Mouse (Mus musculus) small intestine, adult 2 months (tissue): ENCODE measurements around the gene Gna11. TPM values are rescaled to one million over a fixed set of nuclear protein-coding genes. Genes with fewer than 3 reads are reported as not detected.

ENCODE experiments used
- H3K27ac ChIP-seq: fragments of 200-500 bp; 2 replicates; pipeline ENCODE4 v1.5.1; 2012; ENCODE audit warnings: low read depth, low read length, control low read depth, inconsistent platforms; ENCODE audit not compliant: insufficient read depth
- H3K27me3 ChIP-seq: fragments of 200-500 bp; 2 replicates; pipeline ENCODE4 v1.6.1; 2012; ENCODE audit warnings: mild to moderate bottlenecking, moderate library complexity, low read length, inconsistent platforms; ENCODE audit not compliant: control insufficient read depth, insufficient read depth
- H3K36me3 ChIP-seq: fragments of 200-500 bp; 2 replicates; pipeline ENCODE4 v1.6.1; 2012; ENCODE audit warnings: mild to moderate bottlenecking, low read length, control low read depth, inconsistent platforms; ENCODE audit not compliant: control insufficient read depth, insufficient read depth
- H3K4me1 ChIP-seq: fragments of 200-500 bp; 2 replicates; pipeline ENCODE4 v1.6.1; 2012; ENCODE audit warnings: low read length, inconsistent platforms, mixed read lengths; ENCODE audit not compliant: control insufficient read depth, insufficient read depth, insufficient read length
- H3K4me3 ChIP-seq: fragments of 200-500 bp; 2 replicates; pipeline ENCODE4 v1.5.1; 2012; ENCODE audit warnings: low read depth, mild to moderate bottlenecking, control low read depth, inconsistent platforms, low read length, moderate library complexity
- CTCF ChIP-seq: fragments of 200-500 bp; IDR thresholded peaks from 2 replicates; pipeline ENCODE4 v1.5.1; 2012; ENCODE audit warnings: low read depth, mild to moderate bottlenecking, control low read depth, inconsistent platforms, low read length, moderate library complexity, mixed read lengths; ENCODE audit not compliant: insufficient replicate concordance, insufficient read length; ENCODE audit errors: extremely low read depth
- POLR2A ChIP-seq: fragments of 200-500 bp; IDR thresholded peaks from 2 replicates; pipeline ENCODE4 v1.6.1; 2012; ENCODE audit warnings: low read depth, mild to moderate bottlenecking, control low read depth, inconsistent platforms, low read length, moderate library complexity
- WGBS: fragments of 180-500 bp; shearing (Covaris S2); methylation state at CpG from one replicate; pipeline ENCODE4 v1.1.7; 2018; 5-methylcytosine and 5-hydroxymethylcytosine counted together
- polyA plus RNA-seq: library from polyadenylated mRNA; depleted of rRNA; stranded (reverse); fragments of >200 nt; gene quantifications from 2 replicates; pipeline ENCODE4 v1.2.3, GENCODE M21; 2012

The Gna11 gene
- polyA plus RNA-seq, 1 experiment: 828 TPM

GRCm38 (mm10) chr10:81572133-81572671, 27.2 kb upstream of the Gna11 start:
- 9% methylated on average over 9 of the region's 9 CpGs for WGBS

GRCm38 (mm10) chr10:81571501-81571876, 26.5 kb upstream of the Gna11 start:
- Histone ChIP-seq H3K36me3 (no peaks in the 10 kb centered on the region), H3K27me3 (peaks cover 8% of the 10 kb centered on the region), H3K4me3 (peak overlapping the region; percentile 67), H3K4me1 (peaks cover 9% of the 10 kb centered on the region), H3K27ac (peak overlapping the region; percentile 36; the same call in 1 of the 2 replicates)
- 1% methylated on average over 18 of the region's 18 CpGs for WGBS
- no peak for TF ChIP-seq POLR2A
- no peak for TF ChIP-seq CTCF

More at GRCm38 (mm10) chr10:81572133-81572671, 27.2 kb upstream of the Gna11 start:
- Histone ChIP-seq H3K4me3 (peak overlapping the region; percentile 67), H3K4me1 (peaks cover 9% of the 10 kb centered on the region), H3K27me3 (peaks cover 8% of the 10 kb centered on the region), H3K36me3 (no peaks in the 10 kb centered on the region), H3K27ac (no peak overlapping the region)
- no peak for TF ChIP-seq CTCF
- TF ChIP-seq POLR2A: no peak

GRCm38 (mm10) chr10:81570831-81571500, 26.0 kb upstream of the Gna11 start:
- peaks cover 4% of the 10 kb centered on the region for H3K36me3 ChIP-seq
- H3K4me3 ChIP-seq: peak overlapping the region; percentile 67
- H3K4me1 ChIP-seq: peaks cover 9% of the 10 kb centered on the region
- TF ChIP-seq POLR2A (no peak), CTCF (no peak)
- H3K27ac ChIP-seq: peak overlapping the region; percentile 36; the same call in 1 of the 2 replicates
- WGBS: under 1% methylated on average over 34 of the region's 34 CpGs
- peaks cover 8% of the 10 kb centered on the region for H3K27me3 ChIP-seq

- H3K36me3 ChIP-seq: peaks cover 10% of the 10 kb centered on the region
- H3K27ac ChIP-seq: no peak overlapping the region
- WGBS: 15% methylated on average over 11 of the region's 11 CpGs
- TF ChIP-seq CTCF (no peak), POLR2A (no peak)
- peaks cover 6% of the 10 kb centered on the region for H3K4me1 ChIP-seq
- H3K4me3 ChIP-seq: peak overlapping the region; percentile 67
- peaks cover 6% of the 10 kb centered on the region for H3K27me3 ChIP-seq
Observed at GRCm38 (mm10) chr10:81570238-81570800, 25.3 kb upstream of the Gna11 start.

GRCm38 (mm10) chr10:81569507-81570237, 24.7 kb upstream of the Gna11 start:
- H3K27ac ChIP-seq: no peak overlapping the region
- peaks cover 5% of the 10 kb centered on the region for H3K4me1 ChIP-seq

GRCm38 (mm10) chr10:81568381-81569191, 23.6 kb upstream of the Gna11 start:
- WGBS: 25% methylated on average over 15 of the region's 16 CpGs
- Histone ChIP-seq H3K4me1 (peaks cover 10% of the 10 kb centered on the region), H3K4me3 (no peak overlapping the region), H3K27me3 (peaks cover 3% of the 10 kb centered on the region; the same call in 1 of the 2 replicates), H3K27ac (no peak overlapping the region), H3K36me3 (peaks cover 27% of the 10 kb centered on the region)
- TF ChIP-seq POLR2A: no peak
- TF ChIP-seq CTCF: no peak

More at GRCm38 (mm10) chr10:81569507-81570237, 24.7 kb upstream of the Gna11 start:
- peaks cover 17% of the 10 kb centered on the region for H3K36me3 ChIP-seq
- no peak for TF ChIP-seq POLR2A
- no peak for TF ChIP-seq CTCF
- H3K4me3 ChIP-seq: no peak overlapping the region
- 88% methylated on average over 9 of the region's 9 CpGs for WGBS
- peaks cover 3% of the 10 kb centered on the region for H3K27me3 ChIP-seq
